Mouse (Mus musculus): ENCODE data around the gene Eef1akmt3.

Gene Eef1akmt3

GRCm38 (mm10) chr10:127050119-127050474, 8.8 kb upstream of the Eef1akmt3 start:
- no peak for DNase-seq (ENCODE audit: inconsistent ontology term)

- DNase-seq (ENCODE audit: inconsistent ontology term) = no peak
Observed at GRCm38 (mm10) chr10:127049395-127050118, 8.2 kb upstream of the Eef1akmt3 start.

- no peak for DNase-seq (ENCODE audit: inconsistent ontology term)
Observed at GRCm38 (mm10) chr10:127048608-127049394, 7.5 kb upstream of the Eef1akmt3 start.

GRCm38 (mm10) chr10:127047954-127048353, 6.6 kb upstream of the Eef1akmt3 start, which contains the start of gene Cyp27b1:
Gene Cyp27b1, plus strand, starts transcription at chr10:127048250.
- no peak for DNase-seq (ENCODE audit: inconsistent ontology term)

GRCm38 (mm10) chr10:127043187-127043586, 1.9 kb upstream of the Eef1akmt3 start:
- no peak for DNase-seq (ENCODE audit: inconsistent ontology term)

GRCm38 (mm10) chr10:127042468-127043115, 1.3 kb upstream of the Eef1akmt3 start:
- no peak for DNase-seq (ENCODE audit: inconsistent ontology term)

GRCm38 (mm10) chr10:127041774-127042338, 543 bp upstream of the Eef1akmt3 start:
- DNase-seq (ENCODE audit: inconsistent ontology term) = peak; percentile 95

GRCm38 (mm10) chr10:127040569-127041214, 621 bp downstream of the Eef1akmt3 start:
- DNase-seq (ENCODE audit: inconsistent ontology term) = peak; percentile 61

- no peak for DNase-seq (ENCODE audit: inconsistent ontology term)
Observed at GRCm38 (mm10) chr10:127037641-127038040, 3.7 kb downstream of the Eef1akmt3 start.

GRCm38 (mm10) chr10:127036273-127036672, 5.0 kb downstream of the Eef1akmt3 start:
- DNase-seq (ENCODE audit: inconsistent ontology term) = no peak

- no peak for DNase-seq (ENCODE audit: inconsistent ontology term)
Observed at GRCm38 (mm10) chr10:127033301-127033741, 8.0 kb downstream of the Eef1akmt3 start.

GRCm38 (mm10) chr10:127030336-127031296, 10.7 kb downstream of the Eef1akmt3 start, which contains the start of gene Tsfm:
Gene Tsfm, minus strand, starts transcription at chr10:127030840.
- peak; percentile 88 for DNase-seq (ENCODE audit: inconsistent ontology term)

GRCm38 (mm10) chr10:127018422-127018821, 22.9 kb downstream of the Eef1akmt3 start:
- DNase-seq (ENCODE audit: inconsistent ontology term) = no peak

GRCm38 (mm10) chr10:127017071-127017470, 24.2 kb downstream of the Eef1akmt3 start:
- DNase-seq (ENCODE audit: inconsistent ontology term) = no peak

GRCm38 (mm10) chr10:127016488-127016887, 24.8 kb downstream of the Eef1akmt3 start:
- no peak for DNase-seq (ENCODE audit: inconsistent ontology term)

- no peak for DNase-seq (ENCODE audit: inconsistent ontology term)
Observed at GRCm38 (mm10) chr10:127003806-127004205, 37.5 kb downstream of the Eef1akmt3 start.

GRCm38 (mm10) chr10:127003334-127003733, 38.0 kb downstream of the Eef1akmt3 start:
- no peak for DNase-seq (ENCODE audit: inconsistent ontology term)

GRCm38 (mm10) chr10:127002765-127003164, 38.5 kb downstream of the Eef1akmt3 start:
- no peak for DNase-seq (ENCODE audit: inconsistent ontology term)

GRCm38 (mm10) chr10:127002056-127002455, 39.3 kb downstream of the Eef1akmt3 start:
- DNase-seq (ENCODE audit: inconsistent ontology term) = no peak

- no peak for DNase-seq (ENCODE audit: inconsistent ontology term)
Observed at GRCm38 (mm10) chr10:127001297-127001696, 40.0 kb downstream of the Eef1akmt3 start.
